27 mouse cellular contexts compared by ENCODE assay signal in genomic region chr3:58832888-58833287, GRCm38 (mm10). TPM values are rescaled to one million over a fixed set of nuclear protein-coding genes. Genes with fewer than 3 reads are reported as not detected.
A peak's percentile ranks its signal among the peaks of the same experiment; 100 is the strongest.
DNase-seq lines count a peak whose midpoint lies in the region; ATAC-seq and TF ChIP-seq lines count a peak whose summit lies in the region.
"Had no signal": no experiment of that assay in that cellular context is flagged by ENCODE, and none has a peak within 500 bp of the region (broad histone marks: within the 10 kb centered on the region; RNA-seq: fewer than 3 reads in every experiment).

No protein-coding gene starts in this region.

- ATAC-seq in Patski = peak; percentile 53
- ATAC-seq: intestine, postnatal 0 days had no signal

- POLR2A ChIA-PET in Patski (lab: Charles Lee) = no interaction called here

- DNase-seq in cerebellum, adult 9-10 months = peak; percentile 18
- DNase-seq in cerebellum, adult 11 months = no peak
- DNase-seq in left cerebral cortex, postnatal 4 days = peak; percentile 35
- DNase-seq in left cerebral cortex, adult 9 months (ENCODE audit: low spot score in 2 of 2) = no peak
- DNase-seq in Patski (ENCODE audit: low read depth, low spot score) = peak; percentile 35
- peak; percentile 31 for DNase-seq in brain, adult 2 months (ENCODE audit: low read depth, low spot score)
- DNase-seq in layer of hippocampus, postnatal 10 days (ENCODE audit: low spot score in 2 of 2) = no peak
- DNase-seq: kidney, postnatal 25 days; lung, embryonic 14.5 days; midbrain, embryonic 14.5 days; retina, postnatal 1 day; right cerebral cortex, postnatal 25 days; spleen, adult 18-20 months had no signal

- in situ Hi-C loops in Patski (cut with MboI; ENCODE audit: low pct_unique_long_range_greater_than_20kb) = no loop called here

- no peaks in the 10 kb centered on the region for H3K27me3 ChIP-seq in Patski
- H3K27me3 ChIP-seq: limb, embryonic 15.5 days had no signal

- CTCF ChIA-PET in Patski (lab: Charles Lee) = no interaction called here

- TF ChIP-seq CTCF in Patski (IDR thresholded peaks at IDR 0.05) = no peak

- intact Hi-C loops in left cerebral cortex, postnatal 4 days (cut with DNase I) = no loop called here

RNA-seq across cellular contexts. Expression of gene Mindy4b-ps, which starts 10.8 kb away (rescaled TPM):
- under 1 TPM; 0.40 to 0.48 TPM for total RNA-seq in left cerebral cortex, postnatal 4 days (2021)
- not detected for polyA plus RNA-seq in Patski (2021)
- total RNA-seq in layer of hippocampus, postnatal 10 days (2021) = under 1 TPM; 0.69 to 0.73 TPM
- total RNA-seq: gastrocnemius, adult 8-10 months; megakaryocyte, adult 5-6 weeks had no signal
- polyA plus RNA-seq: embryonic facial prominence, embryonic 11.5 days; gonadal fat pad, adult 2 months; heart, embryonic 11.5 days; hindbrain, embryonic 10.5 days; intestine, postnatal 0 days; kidney, embryonic 14.5 days; limb, embryonic 15.5 days; liver, embryonic 14.5 days; lung, embryonic 14.5 days; midbrain, embryonic 14.5 days; myocyte; neural tube, embryonic 13.5 days; urinary bladder, adult 2 months had no signal

RNA-seq across cellular contexts. Expression of gene Clrn1, which starts 52.3 kb away (rescaled TPM):
- 1 to 10 TPM; 2.6 to 3.0 TPM for total RNA-seq in left cerebral cortex, postnatal 4 days (2021)
- not detected for polyA plus RNA-seq in Patski (2021)
- total RNA-seq in layer of hippocampus, postnatal 10 days (2021) = 1 to 10 TPM; 4.0 to 4.1 TPM
- total RNA-seq: gastrocnemius, adult 8-10 months; megakaryocyte, adult 5-6 weeks had no signal
- polyA plus RNA-seq: heart, postnatal 0 days; intestine, postnatal 0 days; liver, embryonic 14.5 days; myocyte; urinary bladder, adult 2 months had no signal

Comparison
In these comparisons a context has a peak if more than half of its experiments do, and no peak if none do; other contexts are left out.
1. DNase-seq: peak in cerebellum, adult 9-10 months (single experiment), left cerebral cortex, postnatal 4 days (single experiment), Patski (single experiment) and brain, adult 2 months (single experiment); none in cerebellum, adult 11 months (single experiment), left cerebral cortex, adult 9 months (0 of 2) and layer of hippocampus, postnatal 10 days (0 of 2).